Mouse (Mus musculus) erythroblast, embryonic 14.5 days (primary cell): ENCODE results near the gene Nup85. TPM values are rescaled to one million over a fixed set of nuclear protein-coding genes. Genes with fewer than 3 reads are reported as not detected.

ENCODE experiments used
- H3K27me3 ChIP-seq: 2 replicates; pipeline ENCODE4 v1.6.1; 2012; ENCODE audit warnings: inconsistent platforms; ENCODE audit not compliant: control insufficient read depth
- H3K36me3 ChIP-seq: 2 replicates; pipeline ENCODE4 v1.6.1; 2012; ENCODE audit warnings: mild to moderate bottlenecking, inconsistent platforms; ENCODE audit not compliant: control insufficient read depth
- H3K4me1 ChIP-seq: 2 replicates; pipeline ENCODE4 v1.6.1; 2012; ENCODE audit warnings: inconsistent platforms; ENCODE audit not compliant: control insufficient read depth
- H3K4me3 ChIP-seq: replicated peaks from 2 replicates; pipeline ENCODE3; 2012; ENCODE audit warnings: moderate library complexity, mild to moderate bottlenecking, inconsistent platforms
- H3K9me3 ChIP-seq: 2 replicates; pipeline ENCODE4 v1.6.1; 2012; ENCODE audit warnings: low read length, inconsistent platforms, mixed read lengths; ENCODE audit not compliant: control insufficient read depth
- GATA1 ChIP-seq: IDR thresholded peaks from 2 replicates; pipeline ENCODE4 v1.6.1; 2012; ENCODE audit warnings: low read length, inconsistent platforms, mixed read lengths
- TAL1 ChIP-seq: IDR thresholded peaks from 3 replicates; pipeline ENCODE4 v1.6.1; 2012; ENCODE audit warnings: low read length, inconsistent platforms, mixed read lengths
- polyA plus RNA-seq: library from polyadenylated mRNA; stranded (reverse); fragments of >175 nt; gene quantifications from 2 replicates; pipeline ENCODE4 v1.2.3, GENCODE M21; 2012

The Nup85 gene
- polyA plus RNA-seq, 1 experiment: 2.8 TPM

DNA sequence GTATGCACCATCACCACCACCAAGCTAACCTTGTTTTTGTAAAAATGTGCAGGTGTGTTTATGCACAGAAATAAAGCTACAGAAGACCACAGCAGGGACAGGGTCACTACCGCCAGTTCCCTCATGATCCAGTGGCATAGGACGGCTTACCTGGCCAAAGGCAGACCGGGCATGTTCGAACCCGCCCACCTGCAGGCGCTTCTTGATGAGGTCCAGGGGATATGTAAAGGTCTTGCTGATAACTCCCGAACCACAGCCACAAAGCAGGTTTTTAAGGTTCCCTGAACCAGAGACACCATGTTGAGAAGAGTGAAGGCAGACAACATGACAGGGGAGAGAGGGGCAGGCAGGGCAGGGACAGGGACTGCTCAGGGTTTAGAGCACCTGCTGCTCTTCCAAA, 52.1 kb downstream of the Nup85 start:
- Histone ChIP-seq H3K9me3 (no peaks in the 10 kb centered on the region), H3K4me3 (no peak overlapping the region), H3K27me3 (no peaks in the 10 kb centered on the region), H3K36me3 (peaks cover 63% of the 10 kb centered on the region), H3K4me1 (peaks cover 38% of the 10 kb centered on the region)
- TF ChIP-seq GATA1: no peak
- no peak for TF ChIP-seq TAL1

DNA sequence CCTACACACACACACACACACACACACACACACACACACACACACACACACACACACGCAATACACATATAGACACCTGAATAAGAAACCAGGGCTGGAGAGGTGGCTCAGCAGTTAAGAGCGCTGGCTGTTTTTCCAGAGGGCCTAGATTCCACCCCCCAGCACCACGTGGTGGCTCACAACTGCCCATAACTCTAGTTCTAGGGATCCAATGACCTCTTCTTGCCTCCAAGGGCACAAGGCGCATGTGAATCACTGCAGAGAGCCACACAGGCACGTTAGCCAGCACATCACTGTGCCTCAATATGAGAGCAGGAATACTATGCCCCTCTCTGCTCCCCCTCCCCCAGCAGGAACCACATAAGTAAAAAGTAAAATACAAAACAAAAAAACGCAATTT, 52.7 kb downstream of the Nup85 start:
- Histone ChIP-seq H3K4me1 (peaks cover 33% of the 10 kb centered on the region), H3K4me3 (no peak overlapping the region), H3K9me3 (no peaks in the 10 kb centered on the region), H3K36me3 (peaks cover 61% of the 10 kb centered on the region), H3K27me3 (no peaks in the 10 kb centered on the region)
- TF ChIP-seq GATA1 (no peak), TAL1 (no peak)

DNA sequence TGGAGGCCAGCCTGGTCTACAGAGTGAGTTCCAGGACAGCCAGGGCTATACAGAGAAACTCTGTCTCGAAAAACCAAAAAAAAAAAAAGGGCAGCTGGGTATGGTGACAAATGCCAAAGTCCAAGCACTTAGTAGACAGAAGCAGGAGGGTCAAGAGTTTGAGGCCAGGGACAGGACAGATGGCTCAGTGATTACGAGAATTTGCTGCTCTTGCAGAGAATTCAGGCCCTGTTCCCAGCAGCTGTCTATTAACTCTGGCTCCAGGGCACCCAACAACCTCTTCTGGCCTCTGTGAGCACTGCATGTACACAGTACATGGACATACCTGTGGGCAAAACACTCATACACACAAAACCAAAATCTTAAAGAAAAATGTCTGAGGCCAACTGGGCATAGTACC, 53.8 kb downstream of the Nup85 start:
- Histone ChIP-seq H3K4me1 (peaks cover 23% of the 10 kb centered on the region), H3K27me3 (no peaks in the 10 kb centered on the region), H3K36me3 (peaks cover 72% of the 10 kb centered on the region), H3K9me3 (no peaks in the 10 kb centered on the region), H3K4me3 (no peak overlapping the region)
- no peak for TF ChIP-seq GATA1
- no peak for TF ChIP-seq TAL1

GRCm38 (mm10) chr11:115618732-115619516, 54.7 kb downstream of the Nup85 start:
- no peak for TF ChIP-seq TAL1
- TF ChIP-seq GATA1: no peak
- Histone ChIP-seq H3K27me3 (no peaks in the 10 kb centered on the region), H3K9me3 (no peaks in the 10 kb centered on the region), H3K4me3 (no peak overlapping the region), H3K4me1 (peaks cover 17% of the 10 kb centered on the region), H3K36me3 (peaks cover 81% of the 10 kb centered on the region)

GRCm38 (mm10) chr11:115619949-115620348, 55.7 kb downstream of the Nup85 start:
- H3K36me3 ChIP-seq: peaks cover 77% of the 10 kb centered on the region
- TF ChIP-seq TAL1 (no peak), GATA1 (no peak)

GRCm38 (mm10) chr11:115623487-115624070, 59.3 kb downstream of the Nup85 start:
- Histone ChIP-seq H3K4me3 (no peak overlapping the region), H3K4me1 (peaks cover 26% of the 10 kb centered on the region), H3K9me3 (no peaks in the 10 kb centered on the region), H3K36me3 (peaks cover 58% of the 10 kb centered on the region), H3K27me3 (no peaks in the 10 kb centered on the region)
- no peak for TF ChIP-seq TAL1
- TF ChIP-seq GATA1: no peak

More at GRCm38 (mm10) chr11:115619949-115620348, 55.7 kb downstream of the Nup85 start:
- H3K4me1 ChIP-seq: peaks cover 10% of the 10 kb centered on the region
- no peak overlapping the region for H3K4me3 ChIP-seq
- no peaks in the 10 kb centered on the region for H3K27me3 ChIP-seq
- no peaks in the 10 kb centered on the region for H3K9me3 ChIP-seq

DNA sequence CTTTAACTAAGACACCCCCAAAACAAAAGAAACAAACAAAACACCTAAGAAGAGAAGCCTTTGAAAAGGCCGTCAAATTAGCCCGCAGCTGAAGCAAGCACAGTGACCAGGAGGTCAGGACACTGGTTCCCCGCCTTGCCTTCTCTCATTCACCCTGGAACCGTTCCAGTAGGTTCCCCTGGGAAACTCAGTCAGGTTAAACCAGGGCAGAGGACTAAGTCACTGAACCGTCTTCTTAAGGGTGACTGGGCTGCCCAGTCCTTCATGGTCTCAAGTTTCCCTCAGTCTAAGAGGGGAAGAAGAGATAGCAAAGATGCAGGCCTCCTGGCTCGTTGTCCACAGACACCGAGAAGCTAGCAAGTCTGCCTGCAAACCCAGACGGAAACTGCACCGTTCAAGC, 61.6 kb downstream of the Nup85 start:
- Histone ChIP-seq H3K36me3 (peaks cover 38% of the 10 kb centered on the region), H3K27me3 (no peaks in the 10 kb centered on the region), H3K4me3 (no peak overlapping the region), H3K4me1 (peaks cover 31% of the 10 kb centered on the region), H3K9me3 (no peaks in the 10 kb centered on the region)
- TF ChIP-seq TAL1 (no peak), GATA1 (no peak)

GRCm38 (mm10) chr11:115626824-115627616, 62.8 kb downstream of the Nup85 start:
- no peaks in the 10 kb centered on the region for H3K9me3 ChIP-seq
- H3K36me3 ChIP-seq: peaks cover 30% of the 10 kb centered on the region
- H3K4me1 ChIP-seq: peaks cover 38% of the 10 kb centered on the region
- H3K4me3 ChIP-seq: peak overlapping the region; percentile 73
- TF ChIP-seq GATA1: no peak
- no peak for TF ChIP-seq TAL1
- no peaks in the 10 kb centered on the region for H3K27me3 ChIP-seq

GRCm38 (mm10) chr11:115627705-115628464, 63.7 kb downstream of the Nup85 start, which contains the start of gene Slc25a19:
TSS of gene Slc25a19 (minus strand) at chr11:115628295.
- Histone ChIP-seq H3K9me3 (no peaks in the 10 kb centered on the region), H3K4me3 (peak within 1 kb of the TSS; percentile 73), H3K36me3 (peaks cover 22% of the 10 kb centered on the region), H3K4me1 (peaks cover 38% of the 10 kb centered on the region), H3K27me3 (no peaks in the 10 kb centered on the region)
- TF ChIP-seq TAL1: no peak
- TF ChIP-seq GATA1: no peak
